Mouse (Mus musculus): ENCODE results near the gene Gmnn.
A peak's percentile ranks its signal among the peaks of the same experiment; 100 is the strongest.

Gene Gmnn

DNA sequence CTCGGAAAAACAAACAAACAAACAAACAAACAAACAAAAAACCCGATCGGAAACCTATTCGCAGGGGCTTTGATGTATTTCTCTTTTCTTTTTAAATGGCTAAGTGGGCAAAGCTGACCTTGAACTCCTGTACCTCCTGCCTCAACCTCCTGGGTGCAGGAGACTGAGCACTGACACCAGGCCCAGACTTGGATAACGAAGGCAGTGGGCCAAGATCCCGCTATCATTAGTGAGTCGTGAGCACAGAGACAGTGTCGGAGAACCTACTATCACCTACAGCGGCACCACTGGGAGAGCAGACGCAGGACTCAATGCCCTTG is 680 bp downstream of the Gmnn start:
- no peak for DNase-seq (ENCODE audit: low spot score)

DNA sequence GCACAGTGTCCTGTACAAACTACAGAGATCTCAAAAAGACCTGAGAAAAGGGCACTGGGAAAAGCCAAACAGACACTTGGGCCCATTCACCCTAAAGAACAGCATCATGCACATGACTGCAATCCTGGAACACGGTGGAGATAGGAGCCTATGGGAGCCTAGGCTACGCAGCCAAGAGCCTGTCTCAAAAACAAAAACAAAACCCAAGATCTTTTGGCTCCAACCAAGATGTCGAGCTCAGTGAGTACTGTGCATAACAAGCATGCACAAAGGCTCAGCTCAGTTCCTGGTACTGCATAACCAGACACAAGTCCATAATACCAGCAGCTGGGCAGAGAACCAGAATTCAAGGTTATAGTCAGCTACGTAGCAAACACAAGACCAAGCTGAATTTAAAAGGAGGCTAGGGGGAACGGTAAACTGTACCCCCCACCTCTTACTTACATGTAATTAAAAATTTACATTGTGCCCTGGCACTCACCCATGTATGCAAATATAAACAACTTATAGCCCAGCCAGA is 1.3 kb downstream of the Gmnn start:
- DNase-seq (ENCODE audit: low spot score) = no peak

DNA sequence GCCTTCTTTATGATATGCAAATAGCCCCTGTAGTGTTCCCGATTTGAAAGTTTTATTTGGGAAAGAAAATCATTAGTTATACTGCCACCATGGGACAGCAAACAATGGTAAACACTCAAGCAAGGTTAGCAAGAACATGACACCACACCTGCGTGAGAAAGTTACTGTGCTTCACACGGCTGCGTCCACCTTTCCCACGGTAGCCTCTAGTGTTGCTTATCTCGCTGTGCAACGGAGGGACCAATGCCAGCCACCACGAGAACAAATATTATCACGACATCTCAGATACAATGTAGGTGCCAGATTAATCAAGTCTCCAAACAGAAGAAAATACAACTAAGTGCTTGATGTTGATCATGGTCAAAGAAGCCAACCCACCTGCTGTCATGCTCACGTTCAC is 2.3 kb downstream of the Gmnn start:
- no peak for DNase-seq (ENCODE audit: low spot score)

DNA sequence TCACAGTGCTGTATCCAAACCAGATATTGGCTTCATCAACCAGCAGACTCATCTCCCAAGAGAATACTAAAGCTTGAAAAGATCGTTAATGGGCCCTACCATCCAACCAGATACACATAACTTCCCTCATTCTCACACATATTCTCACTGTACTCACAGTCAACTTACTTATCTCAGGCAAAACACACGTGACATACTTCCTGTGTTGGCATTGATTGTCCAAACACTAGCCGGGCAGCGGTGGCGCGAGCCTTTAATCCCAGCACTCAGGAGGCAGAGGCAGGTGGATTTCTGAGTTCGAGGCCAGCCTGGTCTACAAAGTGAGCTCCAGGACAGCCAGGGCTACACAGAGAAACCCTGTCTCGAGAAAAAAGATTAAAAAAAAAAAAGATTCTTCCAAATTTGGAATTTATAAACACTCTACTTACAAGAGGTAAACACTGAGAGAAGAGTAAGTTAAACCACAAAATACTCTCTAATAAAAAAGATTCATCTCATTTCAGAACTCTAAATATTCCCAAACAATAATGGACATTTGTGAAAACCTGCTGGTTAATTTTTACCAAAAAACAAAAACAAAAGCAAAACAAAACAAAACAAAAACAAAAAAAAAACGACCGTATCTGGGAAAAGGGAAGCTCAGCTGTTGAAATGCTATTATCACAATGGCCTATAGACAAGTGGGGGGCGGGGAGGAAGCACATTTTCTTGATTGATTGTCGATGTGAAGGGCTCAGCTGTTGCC is 3.7 kb downstream of the Gmnn start:
- no peak for DNase-seq (ENCODE audit: low spot score)

DNA sequence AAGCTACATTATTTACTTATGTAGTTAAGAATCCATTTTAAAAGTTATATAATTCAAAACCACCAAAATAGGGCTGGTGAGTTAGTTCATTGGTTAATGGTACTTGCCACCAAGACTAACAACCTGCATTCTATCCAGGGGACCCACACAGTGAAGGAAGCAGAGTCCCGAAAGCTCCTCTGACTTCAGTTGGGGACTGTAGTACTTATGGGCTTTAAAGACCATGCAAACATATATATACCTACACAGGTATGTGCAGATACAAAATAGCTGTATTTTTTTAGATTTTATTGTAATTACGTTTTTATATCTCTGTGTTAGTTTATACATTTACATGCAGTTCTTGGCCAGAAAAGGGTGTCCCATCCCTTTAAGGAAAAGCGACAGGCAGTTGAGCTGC is 5.0 kb downstream of the Gmnn start:
- DNase-seq (ENCODE audit: low spot score) = no peak

DNA sequence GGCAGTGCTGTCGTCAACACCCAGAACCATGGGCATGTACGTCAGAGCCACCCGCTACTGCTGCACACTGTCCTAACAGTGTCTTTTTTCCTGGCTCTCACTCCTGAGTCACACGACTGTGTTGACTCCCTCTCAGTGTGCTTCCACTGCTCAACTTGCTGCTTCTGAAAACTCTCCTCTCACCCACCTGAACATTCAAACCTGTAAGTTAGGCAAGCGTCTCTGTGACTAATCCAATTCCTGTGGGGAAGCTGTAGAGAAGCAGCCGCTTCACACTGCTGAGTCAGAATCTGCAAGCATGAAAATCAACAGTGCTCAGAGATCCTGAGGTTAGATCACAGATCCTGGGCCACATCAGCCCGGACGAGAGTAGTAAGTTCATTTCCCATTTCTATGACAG is 10.3 kb downstream of the Gmnn start:
- DNase-seq (ENCODE audit: low spot score) = no peak

DNA sequence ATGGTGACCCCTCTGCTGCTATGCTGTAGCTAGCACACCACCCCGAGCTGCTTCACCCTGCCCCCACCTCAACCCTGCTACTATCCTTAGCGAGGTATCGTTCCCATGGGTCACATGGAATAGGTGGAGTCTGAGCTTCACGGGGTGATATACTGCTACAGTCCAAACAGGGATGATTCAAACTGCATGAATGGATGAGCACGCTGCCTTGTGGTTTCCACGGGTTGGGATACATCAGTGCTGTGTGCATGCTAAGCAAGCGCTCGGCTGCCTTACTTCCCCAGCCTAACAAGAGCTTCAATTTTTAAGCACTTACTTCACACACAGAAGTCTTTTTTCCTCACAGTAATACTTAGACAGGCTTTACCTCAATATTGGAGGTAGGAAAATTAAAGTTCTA is 10.9 kb downstream of the Gmnn start:
- no peak for DNase-seq (ENCODE audit: low spot score)

DNA sequence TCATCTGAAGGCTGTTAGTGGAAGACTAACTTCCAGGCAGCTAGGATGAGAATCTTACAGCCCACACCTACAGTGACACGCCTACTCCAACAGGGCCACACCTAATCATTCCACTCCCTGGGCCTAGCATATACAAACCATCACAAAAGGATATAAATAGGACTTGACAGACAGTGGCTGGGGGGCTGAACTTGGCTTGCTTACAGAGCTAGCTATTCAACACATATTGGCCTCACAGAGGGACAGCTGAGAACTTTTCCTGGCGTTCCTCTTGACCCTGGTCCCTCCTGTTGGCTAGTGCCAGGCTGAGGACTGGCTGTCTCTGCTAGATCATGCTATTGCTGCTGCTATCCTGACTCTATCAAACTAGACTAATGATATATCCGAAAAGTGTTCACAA is 13.9 kb downstream of the Gmnn start:
- DNase-seq (ENCODE audit: low spot score) = no peak

DNA sequence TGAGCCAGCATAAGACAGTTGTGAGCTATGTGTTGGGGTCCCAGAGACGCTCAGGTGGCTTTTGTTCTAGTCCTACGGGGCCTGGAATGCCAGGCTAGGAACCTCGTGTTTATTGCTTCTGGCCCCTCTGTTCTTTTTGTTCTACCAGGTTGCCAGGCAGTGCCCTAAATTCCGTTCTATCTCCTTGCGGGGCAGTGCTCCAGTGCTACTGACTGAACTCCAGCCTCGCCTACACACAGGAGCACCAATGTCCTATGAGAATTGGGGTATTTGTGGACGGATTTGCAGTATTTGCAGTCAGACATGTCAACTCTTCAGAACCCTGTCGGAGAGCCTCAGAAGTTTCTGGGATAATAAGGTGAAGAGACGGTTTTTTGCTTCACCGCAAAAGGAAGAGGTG is 20.7 kb downstream of the Gmnn start, which contains the start of gene Armh2:
Gene Armh2 (plus strand): TSS at position 205 of the 400 bp plus-strand sequence.
- no peak for DNase-seq (ENCODE audit: low spot score)

DNA sequence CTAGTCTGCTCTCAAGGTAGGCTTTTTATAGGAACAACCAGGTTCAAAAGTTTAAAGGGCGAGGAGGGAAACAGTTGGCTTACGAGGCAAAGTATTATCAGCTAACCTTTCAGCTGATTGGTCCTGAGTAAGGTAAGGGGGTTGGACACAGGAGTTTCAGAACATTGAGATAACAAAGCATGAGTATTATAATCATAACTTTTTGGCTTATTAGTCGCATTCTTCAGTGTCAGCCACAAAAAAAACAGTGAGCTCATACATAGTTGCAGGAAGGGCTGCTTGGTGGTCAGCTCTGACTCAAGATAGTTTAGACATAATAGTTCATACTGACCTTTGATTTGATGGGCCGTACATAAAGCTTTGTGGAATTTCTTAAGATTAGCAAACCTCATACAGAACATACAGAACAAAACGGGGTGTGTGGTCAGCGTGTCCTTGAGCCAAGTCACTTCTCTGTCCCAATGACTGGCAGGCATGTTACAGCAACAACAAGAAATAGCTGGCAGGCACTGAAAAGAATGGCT is 26.1 kb downstream of the Gmnn start:
- no peak for DNase-seq (ENCODE audit: low spot score)

DNA sequence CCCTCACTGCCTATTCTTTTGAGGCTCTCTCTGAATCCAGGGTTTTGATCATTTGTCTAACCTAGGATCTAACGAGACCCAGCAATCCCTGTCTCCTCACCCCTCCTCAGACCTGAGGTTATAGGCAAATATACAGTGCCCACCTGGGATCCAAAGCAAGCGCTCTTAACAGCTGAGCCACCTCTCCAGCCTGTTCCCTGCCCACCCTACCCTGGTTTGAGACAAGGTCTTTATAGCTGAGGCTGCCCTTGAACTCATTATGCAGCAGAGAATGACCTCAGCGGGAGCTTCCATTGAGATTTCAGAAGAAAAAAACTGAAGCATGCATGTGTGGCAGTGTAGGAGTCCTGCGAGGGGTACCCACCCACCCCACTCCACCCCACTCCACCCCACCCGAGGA is 27.2 kb downstream of the Gmnn start:
- no peak for DNase-seq (ENCODE audit: low spot score)

DNA sequence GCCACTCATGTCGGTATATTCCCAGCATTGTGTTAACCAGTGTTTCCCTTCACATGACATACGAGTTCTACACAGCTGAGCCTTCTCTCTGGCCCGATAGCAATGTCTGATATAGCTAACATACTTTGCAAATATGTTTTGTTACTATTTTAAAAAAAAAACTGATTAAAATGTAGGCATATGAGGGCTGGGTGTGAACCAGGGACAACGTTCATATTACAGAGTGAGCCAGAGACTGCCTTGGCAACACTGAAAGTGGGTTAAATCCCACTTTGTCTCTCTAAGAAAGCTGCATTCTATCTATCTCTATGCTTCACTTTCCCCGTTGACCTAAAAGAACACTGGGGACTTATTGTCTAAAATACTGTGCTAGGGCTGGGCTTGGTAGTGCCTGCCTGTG is 32.6 kb downstream of the Gmnn start:
- no peak for DNase-seq (ENCODE audit: low spot score)

DNA sequence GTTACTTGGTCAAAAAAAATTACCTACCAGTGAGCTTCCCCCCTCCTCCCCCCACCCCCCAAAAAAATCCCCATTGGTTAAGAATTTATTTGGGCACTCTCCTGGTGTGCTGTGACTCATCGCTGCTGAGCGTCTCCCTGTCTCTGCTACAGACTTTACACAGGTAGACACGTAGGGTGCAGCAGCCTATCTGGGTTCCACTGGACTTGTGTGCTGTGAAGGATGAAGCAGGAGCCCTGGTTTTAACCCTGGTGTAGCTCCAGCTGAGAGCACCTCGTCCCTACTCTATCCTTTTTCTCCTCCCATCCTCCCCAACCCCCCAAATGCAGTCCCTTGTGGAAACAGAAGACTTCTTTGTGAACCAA is 37.3 kb downstream of the Gmnn start:
- no peak for DNase-seq (ENCODE audit: low spot score)

DNA sequence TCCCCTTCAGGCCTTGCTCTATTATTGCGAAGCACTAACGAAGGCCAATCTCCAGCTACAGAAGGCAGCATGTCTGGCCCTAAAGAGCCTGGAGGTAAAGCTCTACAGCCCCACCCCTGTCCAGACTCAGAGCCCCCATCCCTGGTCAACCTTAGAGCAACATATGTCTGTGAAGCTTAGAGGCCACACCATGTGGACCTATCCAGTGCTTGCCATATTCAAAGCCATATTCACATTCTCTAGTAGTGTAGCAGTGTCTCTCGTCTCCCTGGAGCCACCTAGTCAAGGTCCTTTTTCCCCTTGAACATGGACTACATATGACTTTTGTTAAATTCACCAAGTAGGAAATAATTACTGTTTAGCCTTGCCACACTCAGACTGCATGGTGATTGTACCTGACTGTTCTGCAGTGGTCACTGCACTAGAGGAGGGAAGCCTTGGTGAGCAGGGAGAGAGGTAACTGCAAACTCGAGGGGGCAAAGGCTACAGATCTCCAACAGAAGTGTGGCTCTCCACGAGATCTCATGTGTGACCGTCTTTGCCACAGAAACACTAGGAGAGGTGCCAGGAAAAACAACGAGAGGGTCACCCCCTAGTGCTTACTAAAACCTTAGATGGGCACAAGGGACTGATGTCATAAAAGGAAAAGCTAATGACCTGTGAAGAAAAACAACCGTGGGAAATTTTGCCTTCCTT is 37.9 kb downstream of the Gmnn start:
- DNase-seq (ENCODE audit: low spot score) = no peak

DNA sequence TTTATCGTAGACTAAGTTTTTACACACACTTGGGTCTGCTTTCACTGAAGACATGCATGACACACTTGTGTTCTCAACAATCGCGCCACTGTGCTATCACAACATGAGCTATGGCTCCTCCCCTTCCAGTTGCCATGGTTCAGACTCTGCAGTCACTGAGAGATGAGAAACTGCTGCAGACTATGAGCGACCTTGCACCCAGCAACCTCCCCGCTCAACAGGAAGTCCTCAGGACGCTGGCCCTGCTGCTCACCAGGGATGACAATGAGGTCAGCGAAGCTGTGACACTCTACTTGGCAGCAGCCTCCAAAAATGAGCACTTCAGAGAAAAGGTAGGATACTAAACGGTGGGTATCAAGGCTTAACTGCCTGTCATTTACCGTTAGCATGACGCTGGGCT is 40.2 kb downstream of the Gmnn start:
- no peak for DNase-seq (ENCODE audit: low spot score)

DNA sequence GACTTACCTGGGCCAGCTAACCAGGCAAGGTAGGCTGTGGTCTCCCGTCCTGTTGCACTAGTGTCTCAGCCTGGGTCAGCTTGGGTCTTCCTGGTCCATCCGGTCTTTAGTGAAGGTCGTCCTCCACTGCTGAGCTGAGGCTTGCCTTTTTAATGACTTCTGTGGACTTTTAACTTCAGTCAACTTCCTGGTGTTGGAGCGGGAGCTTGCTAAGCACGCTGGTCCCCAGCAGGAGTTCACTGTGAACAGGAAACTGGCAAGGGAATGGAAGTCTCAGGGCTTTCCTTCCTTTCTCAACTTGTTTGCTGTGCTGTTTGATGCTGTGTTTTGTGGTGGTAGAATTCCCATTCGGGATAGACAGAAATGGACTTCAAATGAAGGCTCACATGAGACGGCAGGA is 44.0 kb downstream of the Gmnn start:
- no peak for DNase-seq (ENCODE audit: low spot score)

DNA sequence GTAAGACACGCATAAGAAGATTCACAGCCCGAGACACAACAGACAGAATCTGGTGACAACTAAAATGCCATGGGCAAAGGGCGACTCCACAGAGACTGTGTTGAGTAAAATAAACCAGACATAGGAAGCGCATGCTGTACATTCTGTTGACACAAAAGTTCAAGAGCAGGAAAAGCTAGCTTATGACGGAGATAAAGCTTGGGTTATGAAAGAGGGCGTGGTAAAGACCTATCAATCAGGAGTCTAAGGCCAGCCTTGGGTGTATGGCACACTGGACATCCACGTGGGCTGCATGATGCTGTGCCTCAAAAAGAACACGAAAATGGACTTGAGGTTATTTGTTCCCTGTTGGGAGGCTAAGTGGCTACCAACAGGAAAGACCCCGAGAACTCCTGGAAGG is 45.3 kb downstream of the Gmnn start:
- no peak for DNase-seq (ENCODE audit: low spot score)

DNA sequence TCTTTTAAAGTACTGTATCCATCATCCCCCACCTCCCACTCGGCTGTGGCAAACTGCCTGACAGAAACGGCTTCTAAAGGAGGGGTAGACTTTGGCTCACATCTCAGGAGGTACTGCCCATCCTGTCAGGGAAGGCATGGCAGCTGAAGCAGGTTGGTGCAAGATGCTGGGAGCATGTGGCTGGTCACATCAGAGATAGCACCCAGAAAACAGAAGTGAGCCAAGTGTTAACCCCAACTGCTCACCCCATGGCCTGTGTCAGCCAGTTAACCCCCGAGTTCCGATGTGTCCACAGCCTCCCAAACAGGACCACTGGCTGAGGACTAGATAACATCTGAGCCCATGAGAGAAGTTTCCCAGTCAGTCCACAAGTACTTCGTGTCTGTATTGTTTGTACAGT is 46.1 kb downstream of the Gmnn start:
- DNase-seq (ENCODE audit: low spot score) = no peak

DNA sequence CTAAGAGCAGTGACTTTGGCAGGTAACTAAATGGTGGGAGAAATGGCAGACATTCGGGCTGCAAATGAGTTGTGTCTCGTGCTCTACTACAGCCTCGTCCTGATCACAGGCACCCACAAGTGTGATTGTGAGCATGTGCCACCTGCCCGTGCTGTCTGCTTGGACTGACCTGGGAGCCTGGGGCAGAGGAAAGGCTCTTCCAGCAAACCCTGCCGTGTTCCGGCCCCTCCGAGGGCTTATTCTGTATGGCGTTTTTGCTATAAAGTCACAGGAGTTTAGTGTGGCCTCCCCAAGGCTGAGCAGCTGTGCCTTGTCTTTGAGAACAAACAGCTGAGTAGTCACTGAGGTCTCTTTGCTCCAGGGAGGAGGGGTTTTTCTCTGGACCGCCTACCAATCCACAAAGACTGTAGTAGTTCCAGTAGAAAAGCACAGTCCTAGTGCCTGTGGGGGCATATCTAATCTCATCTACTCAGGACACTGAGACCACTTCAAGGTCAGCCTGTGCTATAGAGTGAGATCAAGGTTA is 47.3 kb downstream of the Gmnn start:
- DNase-seq (ENCODE audit: low spot score) = no peak

DNA sequence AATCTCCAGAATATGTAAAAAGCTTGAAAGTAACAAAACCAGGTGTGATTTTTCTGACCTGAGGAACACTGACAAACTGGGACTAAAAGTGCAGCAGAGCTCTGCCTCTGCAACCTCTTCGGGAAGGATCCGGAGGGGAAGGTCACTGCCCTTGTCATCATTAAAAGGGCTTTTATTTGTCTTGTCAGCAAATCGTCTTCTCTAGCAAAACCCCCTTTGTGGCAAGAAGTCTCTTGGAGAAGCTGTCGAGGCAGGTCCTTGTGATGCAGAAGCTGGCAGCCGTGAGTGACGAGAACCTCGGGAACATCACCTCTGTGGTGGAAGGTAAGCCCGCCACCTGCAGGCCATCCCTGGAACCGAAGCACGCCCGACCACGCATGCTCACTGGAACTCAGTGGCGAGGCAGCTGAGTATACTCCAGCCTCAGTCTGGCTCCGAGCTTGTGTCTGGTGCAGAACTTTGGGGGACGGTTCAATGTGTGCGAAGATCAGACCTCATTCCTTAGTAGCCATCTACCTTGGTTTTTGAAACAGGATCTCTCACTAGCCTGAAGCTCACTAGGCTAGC is 48.2 kb downstream of the Gmnn start:
- peak; percentile 85 for DNase-seq (ENCODE audit: low spot score)

DNA sequence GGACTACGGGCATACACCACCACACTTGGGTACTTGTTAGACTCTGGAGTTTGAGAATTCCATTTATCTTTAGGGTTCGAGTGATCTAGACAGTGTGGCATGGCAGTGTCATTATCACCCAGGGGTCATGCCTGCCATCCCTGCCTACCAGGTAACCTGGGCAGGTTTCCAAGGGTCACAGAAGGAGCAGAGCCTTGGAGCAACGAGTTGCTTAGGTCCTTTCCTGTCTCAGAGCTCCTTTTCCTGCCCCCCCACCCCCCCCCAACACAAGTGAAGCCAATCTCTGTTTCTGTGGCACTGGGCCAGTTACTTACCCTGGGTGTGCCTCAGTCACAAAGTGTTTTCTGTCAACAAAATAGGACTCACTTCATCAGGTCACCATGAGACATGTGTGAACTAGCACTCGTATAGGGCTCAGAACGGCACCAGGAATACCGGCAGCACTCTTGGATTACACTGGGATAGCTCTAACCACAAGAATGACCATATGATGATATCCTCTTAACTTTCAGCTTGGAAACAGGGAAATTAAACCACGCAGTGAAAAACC is 49.1 kb downstream of the Gmnn start:
- no peak for DNase-seq (ENCODE audit: low spot score)

DNA sequence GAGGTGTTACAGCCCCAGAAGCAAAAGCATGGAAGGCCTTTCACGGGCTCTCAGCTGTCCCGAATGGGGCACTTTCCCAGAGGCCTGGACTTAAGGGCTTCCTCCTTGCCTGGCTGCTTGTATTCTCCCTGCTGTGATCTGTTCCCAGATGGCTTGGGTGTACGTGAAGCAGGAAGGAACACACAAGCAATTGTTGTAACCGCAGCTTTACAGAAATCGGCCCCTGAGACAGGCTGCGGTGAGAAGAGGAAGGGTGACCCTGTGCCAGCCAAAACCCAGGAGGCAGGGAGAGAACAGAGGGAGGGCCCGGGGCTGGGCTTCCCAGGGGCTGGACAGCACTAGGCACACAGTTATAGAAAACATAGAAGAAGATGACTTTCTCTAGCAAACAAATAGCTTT is 50.8 kb downstream of the Gmnn start:
- no peak for DNase-seq (ENCODE audit: low spot score)

Measured in layer of hippocampus, adult 9-10 months (tissue).